Mouse (Mus musculus) CH12.LX (cell line): Measurements from ENCODE around the gene Xkr7. TPM values are rescaled to one million over a fixed set of nuclear protein-coding genes. Genes with fewer than 3 reads are reported as not detected.

Experiments
- DNase-seq: peaks from one replicate; pipeline ENCODE4 v3.0.0-alpha.2; 2013; ENCODE audit errors: extremely low read depth
- H3K27ac ChIP-seq: 2 replicates; pipeline ENCODE4 v1.5.1; 2012; ENCODE audit warnings: low read depth, mild to moderate bottlenecking, control low read depth, moderate library complexity; ENCODE audit not compliant: insufficient read depth
- H3K27me3 ChIP-seq: replicated peaks from 2 replicates; pipeline ENCODE3; 2012; ENCODE audit warnings: inconsistent platforms
- H3K36me3 ChIP-seq, 2 experiments: replicated peaks in 1 of 2; 2 replicates each; pipeline versions ENCODE3 to v1.6.1; 2012; ENCODE audit warnings: inconsistent platforms in 1 of 2, low read length in 1 of 2, mild to moderate bottlenecking in 1 of 2, mixed read lengths in 1 of 2, moderate library complexity in 1 of 2; ENCODE audit not compliant: control insufficient read depth in 1 of 2, insufficient read depth in 1 of 2
- H3K4me1 ChIP-seq, 2 experiments: 2 replicates each; pipeline ENCODE4 v1.6.1; 2012; ENCODE audit warnings: inconsistent platforms in 1 of 2, moderate library complexity in 1 of 2; ENCODE audit not compliant: insufficient read depth in 2 of 2, control insufficient read depth in 1 of 2
- H3K4me2 ChIP-seq: 2 replicates; pipeline ENCODE4 v1.6.1; 2012; ENCODE audit warnings: low read depth, mild to moderate bottlenecking, control low read depth; ENCODE audit not compliant: poor library complexity, insufficient read depth, severe bottlenecking
- H3K4me3 ChIP-seq, 3 experiments: fragments of 150-350 bp in 1 of 3; sonication (generic) in 1 of 3; replicated peaks in 1 of 3; 2 replicates each; pipeline versions ENCODE3 to v1.5.1; 2011 to 2012; ENCODE audit warnings: low read depth in 2 of 3, low read length in 2 of 3, mild to moderate bottlenecking in 2 of 3, moderate library complexity in 2 of 3, control low read depth in 1 of 3, improper control_type of control experiment in 1 of 3, inconsistent platforms in 1 of 3, mixed read lengths in 1 of 3; ENCODE audit not compliant: poor library complexity in 1 of 3
- H3K79me2 ChIP-seq: replicated peaks from 2 replicates; pipeline ENCODE4 v1.6.1; 2012; ENCODE audit warnings: mild to moderate bottlenecking, moderate library complexity; ENCODE audit not compliant: control insufficient read depth, poor library complexity, insufficient read depth, severe bottlenecking; ENCODE audit errors: extremely low read depth
- H3K9ac ChIP-seq: 2 replicates; pipeline ENCODE4 v1.6.1; 2012; ENCODE audit warnings: low read depth, mild to moderate bottlenecking, control low read depth, moderate library complexity; ENCODE audit not compliant: insufficient read depth
- H3K9me3 ChIP-seq: replicated peaks from 2 replicates; pipeline ENCODE3; 2012; ENCODE audit warnings: low read length, inconsistent platforms, mixed read lengths
- BHLHE40 ChIP-seq: IDR thresholded peaks from 2 replicates; pipeline ENCODE4 v1.6.1; 2011; ENCODE audit warnings: mild to moderate bottlenecking, low read depth, low read length, improper control_type of control experiment
- CHD1 ChIP-seq: IDR thresholded peaks from 2 replicates; pipeline ENCODE4 v1.6.1; 2012; ENCODE audit warnings: low read depth, low read length, improper control_type of control experiment, inconsistent platforms
- CHD2 ChIP-seq: IDR thresholded peaks from 2 replicates; pipeline ENCODE4 v1.6.1; 2011; ENCODE audit warnings: low read length, improper control_type of control experiment
- CTCF ChIP-seq, 2 experiments: IDR thresholded peaks in 1 of 2; conservative IDR thresholded peaks in 1 of 2; 2 replicates each; pipeline ENCODE4 v1.5.1; 2011 to 2012; ENCODE audit warnings: low read depth in 2 of 2, low read length in 2 of 2, improper control_type of control experiment in 1 of 2, inconsistent platforms in 1 of 2, mild to moderate bottlenecking in 1 of 2, moderate library complexity in 1 of 2
- E2F4 ChIP-seq: IDR thresholded peaks from 2 replicates; pipeline ENCODE4 v1.6.1; 2011; ENCODE audit warnings: low read depth, low read length, improper control_type of control experiment; ENCODE audit not compliant: insufficient replicate concordance
- ELF1 ChIP-seq: IDR thresholded peaks from 2 replicates; pipeline ENCODE4 v1.6.1; 2014; ENCODE audit warnings: low read depth, mild to moderate bottlenecking, inconsistent platforms, low read length, improper control_type of control experiment
- EP300 ChIP-seq: IDR thresholded peaks from 2 replicates; pipeline ENCODE4 v1.6.1; 2011; ENCODE audit warnings: low read length, improper control_type of control experiment
- GABPA ChIP-seq: IDR thresholded peaks from 2 replicates; pipeline ENCODE4 v1.6.1; 2012; ENCODE audit warnings: low read depth, low read length, improper control_type of control experiment, inconsistent platforms; ENCODE audit not compliant: insufficient replicate concordance
- HCFC1 ChIP-seq: IDR thresholded peaks from 2 replicates; pipeline ENCODE4 v1.6.1; 2012; ENCODE audit warnings: low read depth, mild to moderate bottlenecking, inconsistent platforms, low read length, improper control_type of control experiment
- IRF4 ChIP-seq: IDR thresholded peaks from 2 replicates; pipeline ENCODE4 v1.6.1; 2014; ENCODE audit warnings: low read depth, mild to moderate bottlenecking, inconsistent platforms, low read length, improper control_type of control experiment
- JUN ChIP-seq: IDR thresholded peaks from 2 replicates; pipeline ENCODE4 v1.6.1; 2011; ENCODE audit warnings: low read depth, mild to moderate bottlenecking, low read length, improper control_type of control experiment, moderate library complexity; ENCODE audit not compliant: insufficient read depth
- JUND ChIP-seq: conservative IDR thresholded peaks from 2 replicates; pipeline ENCODE4 v1.6.1; 2011; ENCODE audit warnings: low read depth, low read length, improper control_type of control experiment
- KAT2A ChIP-seq: IDR thresholded peaks from 2 replicates; pipeline ENCODE4 v1.6.1; 2012; ENCODE audit warnings: low read length, improper control_type of control experiment, inconsistent platforms; ENCODE audit not compliant: insufficient replicate concordance
- MAFK ChIP-seq: IDR thresholded peaks from 2 replicates; pipeline ENCODE4 v1.6.1; 2011; ENCODE audit warnings: low read length, improper control_type of control experiment; ENCODE audit not compliant: insufficient replicate concordance
- MAZ ChIP-seq: IDR thresholded peaks from 2 replicates; pipeline ENCODE4 v1.6.1; 2012; ENCODE audit warnings: low read depth, mild to moderate bottlenecking, inconsistent platforms, low read length, improper control_type of control experiment, moderate library complexity
- MEF2A ChIP-seq: IDR thresholded peaks from 2 replicates; pipeline ENCODE4 v1.6.1; 2014; ENCODE audit warnings: low read depth, mild to moderate bottlenecking, inconsistent platforms, low read length, improper control_type of control experiment, borderline replicate concordance
- MXI1 ChIP-seq: IDR thresholded peaks from 2 replicates; pipeline ENCODE4 v1.6.1; 2011; ENCODE audit warnings: mild to moderate bottlenecking, low read depth, low read length, improper control_type of control experiment
- MYC ChIP-seq: IDR thresholded peaks from 2 replicates; pipeline ENCODE4 v1.6.1; 2011; ENCODE audit warnings: low read depth, mild to moderate bottlenecking, improper control_type of control experiment, low read length
- PAX5 ChIP-seq: IDR thresholded peaks from 2 replicates; pipeline ENCODE4 v1.6.1; 2012; ENCODE audit warnings: low read length, inconsistent platforms, mixed read lengths
- POLR2A ChIP-seq: IDR thresholded peaks from 2 replicates; pipeline ENCODE4 v1.6.1; 2011; ENCODE audit warnings: low read depth, mild to moderate bottlenecking, improper control_type of control experiment, low read length
- POLR2AphosphoS2 ChIP-seq: IDR thresholded peaks from 2 replicates; pipeline ENCODE4 v1.6.1; 2011; ENCODE audit warnings: low read depth, low read length, improper control_type of control experiment
- RAD21 ChIP-seq: IDR thresholded peaks from 2 replicates; pipeline ENCODE4 v1.6.1; 2011; ENCODE audit warnings: low read depth, mild to moderate bottlenecking, low read length, improper control_type of control experiment, moderate library complexity
- RCOR1 ChIP-seq: conservative IDR thresholded peaks from 2 replicates; pipeline ENCODE4 v1.6.1; 2012; ENCODE audit warnings: low read depth, mild to moderate bottlenecking, inconsistent platforms, low read length, improper control_type of control experiment
- SIN3A ChIP-seq: IDR thresholded peaks from 2 replicates; pipeline ENCODE4 v1.6.1; 2012; ENCODE audit warnings: low read length, improper control_type of control experiment, inconsistent platforms
- SMC3 ChIP-seq: IDR thresholded peaks from 2 replicates; pipeline ENCODE4 v1.6.1; 2011; ENCODE audit warnings: low read depth, low read length, improper control_type of control experiment
- TBP ChIP-seq: conservative IDR thresholded peaks from 2 replicates; pipeline ENCODE4 v1.6.1; 2011; ENCODE audit warnings: low read depth, low read length, improper control_type of control experiment
- UBTF ChIP-seq: IDR thresholded peaks from 2 replicates; pipeline ENCODE4 v1.6.1; 2012; ENCODE audit warnings: low read depth, mild to moderate bottlenecking, inconsistent platforms, low read length, improper control_type of control experiment, moderate library complexity
- USF1 ChIP-seq: IDR thresholded peaks from 2 replicates; pipeline ENCODE4 v1.6.1; 2014; ENCODE audit warnings: low read depth, mild to moderate bottlenecking, inconsistent platforms, low read length, improper control_type of control experiment
- USF2 ChIP-seq: conservative IDR thresholded peaks from 2 replicates; pipeline ENCODE4 v1.6.1; 2011; ENCODE audit warnings: low read depth, low read length, improper control_type of control experiment
- ZKSCAN1 ChIP-seq: IDR thresholded peaks from 2 replicates; pipeline ENCODE4 v1.6.1; 2012; ENCODE audit warnings: low read depth, inconsistent platforms, low read length, improper control_type of control experiment, borderline replicate concordance
- ZMIZ1 ChIP-seq: IDR thresholded peaks from 2 replicates; pipeline ENCODE4 v1.6.1; 2012; ENCODE audit warnings: low read depth, mild to moderate bottlenecking, inconsistent platforms, low read length, improper control_type of control experiment
- dilution Hi-C: fragments of 300-500 bp; cut with MboI; formaldehyde crosslinking; loops from 2 replicates; pipeline ENCODE4 v1.14.3; 2020; ENCODE audit warnings: low sequenced_read_pairs; ENCODE audit not compliant: extremely low pct_unique_long_range_greater_than_20kb, extremely low pct_ligation_motif_present
- in situ Hi-C: fragments of 300-500 bp; cut with MboI; formaldehyde crosslinking; loops from 3 replicates; pipeline ENCODE4 v1.14.3; 2019; ENCODE audit warnings: low sequenced_read_pairs, low pct_ligation_motif_present, low pct_unique_long_range_greater_than_20kb, mixed read lengths
- polyA plus RNA-seq: library from polyadenylated mRNA; unstranded; fragments of >175 nt; gene quantifications from 2 replicates; pipeline ENCODE4 v1.2.1, GENCODE M21; 2012; ENCODE audit warnings: low read depth; ENCODE audit not compliant: insufficient read length
- total RNA-seq, 2 experiments: library from RNA; depleted of rRNA; stranded (reverse); fragments of 300-350 nt in 1 of 2; fragments of >200 nt in 1 of 2; gene quantifications; 2 replicates each; pipeline ENCODE4 v1.2.3; 2012 to 2014

The Xkr7 gene
- total and polyA plus RNA-seq, 3 experiments, result not detected

DNA sequence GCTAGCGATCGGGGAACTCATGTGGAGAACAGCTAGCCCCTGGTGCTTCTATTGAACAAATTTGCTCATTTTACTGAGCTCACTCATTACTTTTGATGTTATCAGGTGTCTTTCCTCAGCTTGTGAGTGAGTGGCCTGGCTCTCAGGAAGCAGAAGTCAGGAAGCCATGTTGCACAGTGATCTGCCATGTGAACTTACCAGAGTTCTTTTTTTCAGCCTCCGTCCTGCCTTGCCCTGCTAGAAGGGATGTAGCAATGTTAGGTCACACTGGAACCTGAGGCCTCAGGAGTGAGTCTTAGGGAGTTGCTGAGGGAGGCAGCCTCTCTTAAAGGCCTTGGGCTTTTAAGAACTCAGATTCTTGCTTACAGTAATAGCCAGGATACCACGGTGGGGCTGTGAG, 52.2 kb downstream of the Xkr7 start:
- Histone ChIP-seq H3K36me3 (no peaks in the 10 kb centered on the region), H3K4me3 (no peak overlapping the region), H3K79me2 (no peaks in the 10 kb centered on the region), H3K27ac (no peak overlapping the region), H3K27me3 (peaks cover 46% of the 10 kb centered on the region), H3K4me2 (no peak overlapping the region), H3K4me1 (peaks cover 10 to 27% of the 10 kb centered on the region in 2 experiments), H3K9ac (no peak overlapping the region), H3K9me3 (no peaks in the 10 kb centered on the region)
- dilution Hi-C loops (no loop called here), in situ Hi-C loops (loop anchor here (10.0 kb wide), 1 partner anchor 61 kb away; no protein-coding TSS in a partner anchor)
- DNase-seq, result peak; percentile 11
- TF ChIP-seq MYC (no peak), USF1 (no peak), USF2 (no peak), KAT2A (no peak), SMC3 (no peak), RAD21 (no peak), POLR2AphosphoS2 (no peak), PAX5 (no peak), MEF2A (no peak), E2F4 (no peak), EP300 (no peak), CHD1 (no peak), ELF1 (no peak), MAFK (no peak), CTCF (conservative IDR thresholded peaks at IDR 0.05 in 1 of 2, IDR thresholded peaks at IDR 0.05 in 1 of 2; ENCODE audit: low read depth in 2 of 2, low read length in 2 of 2) (no peak), IRF4 (no peak), CHD2 (no peak), POLR2A (no peak), SIN3A (no peak), HCFC1 (no peak)

DNA sequence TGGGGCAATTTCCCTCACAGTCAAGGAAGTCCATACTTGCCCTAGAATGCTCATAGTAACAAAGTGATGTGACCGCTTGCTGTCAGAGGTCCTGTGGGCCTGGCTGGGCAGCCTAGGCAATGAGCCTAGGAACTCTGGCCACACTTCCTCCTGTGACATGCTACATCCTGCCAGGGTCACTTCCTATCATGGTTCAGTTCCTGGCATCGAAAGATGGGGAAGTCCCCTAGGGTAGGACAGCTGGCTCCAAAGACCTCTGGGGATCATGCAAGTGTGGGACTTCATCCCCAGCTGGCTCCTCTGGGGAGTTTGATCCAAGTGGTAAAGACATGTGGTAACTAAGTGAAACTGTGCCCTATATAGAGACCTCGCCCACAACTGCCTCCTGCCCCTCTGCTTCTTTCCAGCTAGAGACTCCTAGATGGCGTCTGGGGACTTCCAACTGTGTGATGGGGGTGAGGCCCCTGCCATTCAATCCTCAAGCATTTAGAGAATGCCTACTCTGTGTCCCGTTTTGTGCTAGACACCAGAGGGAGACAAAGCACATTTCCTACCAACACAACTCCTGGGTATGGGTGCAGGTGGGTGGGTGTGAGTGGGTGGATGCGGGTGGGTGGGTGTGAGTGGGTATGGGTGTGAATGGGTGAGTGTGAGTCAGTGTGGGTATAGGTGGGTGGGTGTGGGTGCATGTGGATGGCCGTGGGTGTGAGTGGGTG, 52.8 kb downstream of the Xkr7 start:
- peaks cover 2% of the 10 kb centered on the region for H3K9me3 ChIP-seq
- H3K27me3 ChIP-seq, result peaks cover 46% of the 10 kb centered on the region
- H3K4me3 ChIP-seq, result no peak overlapping the region
- in situ Hi-C loops (loop anchor here (10.0 kb wide), 1 partner anchor 60 kb away; no protein-coding TSS in a partner anchor), dilution Hi-C loops (no loop called here)
- peak; percentile 82 for DNase-seq
- H3K4me2 ChIP-seq, result no peak overlapping the region
- H3K36me3 ChIP-seq, result no peaks in the 10 kb centered on the region
- no peak overlapping the region for H3K9ac ChIP-seq
- no peak overlapping the region for H3K27ac ChIP-seq
- no peaks in the 10 kb centered on the region for H3K79me2 ChIP-seq
- H3K4me1 ChIP-seq, result peaks cover 10 to 27% of the 10 kb centered on the region in 2 experiments
- no peak for TF ChIP-seq JUN
- no peak for TF ChIP-seq ZKSCAN1
- no peak for TF ChIP-seq USF1
- TF ChIP-seq EP300, result peak; percentile 88; the same call in 1 of the 2 replicates
- TF ChIP-seq JUND, result no peak; the same call in 1 of the 2 replicates
- TF ChIP-seq MEF2A, result peak; percentile 69; the same call in 1 of the 2 replicates
- no peak for TF ChIP-seq TBP
- peak; percentile 45 for TF ChIP-seq RAD21
- no peak for TF ChIP-seq USF2
- TF ChIP-seq RCOR1, result 0 out of 2 replicates have a peak, but pooled peaks have one; percentile 65
- peak; percentile 66 for TF ChIP-seq BHLHE40
- no peak for TF ChIP-seq GABPA
- TF ChIP-seq KAT2A, result 0 out of 2 replicates have a peak, but pooled peaks have one; percentile 40
- peak; percentile 59; the same call in 1 of the 2 replicates for TF ChIP-seq SIN3A
- TF ChIP-seq IRF4, result peak; percentile 71
- TF ChIP-seq MXI1, result no peak; the same call in 1 of the 2 replicates
- TF ChIP-seq ELF1, result peak; percentile 52
- TF ChIP-seq MAZ, result 0 out of 2 replicates have a peak, but pooled peaks have one; percentile 34
- TF ChIP-seq MAFK, result 0 out of 2 replicates have a peak, but pooled peaks have one; percentile 62
- TF ChIP-seq ZMIZ1, result no peak
- no peak for TF ChIP-seq UBTF
